Mouse (Mus musculus) telencephalon, adult 2 months (tissue): ENCODE measurements around the gene Cul4a.
A peak's percentile ranks its signal among the peaks of the same experiment; 100 is the strongest.
"Not testable (repeated sequence)": the region's sequence is repeated elsewhere in the genome, so short reads cannot be mapped to it uniquely, and the experiment has no call there.

Experiments
- DNase-seq: peaks from one replicate; pipeline ENCODE4 v3.0.0-alpha.2; 2011; ENCODE audit warnings: low read depth, low spot score

The Cul4a gene

DNA sequence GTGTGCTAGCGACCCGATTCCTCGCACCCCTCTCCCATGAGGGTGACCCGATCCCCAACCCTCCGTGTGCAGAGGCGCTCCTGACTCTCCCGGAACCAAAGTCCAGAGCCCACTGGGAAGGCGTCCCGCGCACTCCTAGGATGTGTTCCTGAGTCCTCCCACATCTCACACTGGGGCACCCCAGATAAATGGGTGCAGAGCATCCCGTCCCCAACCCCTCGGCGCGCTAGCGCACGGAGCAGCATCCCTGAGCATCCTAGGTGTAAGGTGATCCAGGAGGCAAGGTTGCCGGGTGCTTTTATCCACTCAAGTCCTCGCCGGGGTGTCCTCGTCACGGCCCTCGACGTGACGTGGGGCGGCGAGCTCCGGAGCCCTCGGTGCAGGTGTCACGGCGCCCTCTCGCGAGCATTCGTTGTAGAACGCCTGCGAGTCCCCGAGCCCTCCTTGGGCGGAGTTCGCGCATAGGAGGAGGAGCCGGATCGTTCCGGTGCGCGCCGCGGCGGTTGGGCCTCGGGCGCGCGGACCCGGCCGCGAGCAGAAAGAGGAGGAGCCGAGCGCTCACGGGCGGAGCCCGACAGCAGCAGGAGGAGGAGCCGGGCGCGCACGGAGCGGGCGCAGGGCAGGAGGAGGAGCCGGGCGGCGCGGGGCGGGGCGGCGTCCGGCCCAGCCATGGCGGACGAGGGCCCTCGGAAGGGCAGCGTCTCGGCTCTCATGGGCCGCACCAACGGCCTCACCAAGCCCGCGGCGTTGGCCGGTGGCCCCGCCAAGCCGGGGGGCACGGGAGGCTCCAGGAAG is at the start of gene Cul4a, which contains the start of gene Pcid2:
Cul4a (plus strand) TSS at position 535 of the 795 bp plus-strand sequence.
Pcid2 (minus strand) TSS at position 373 of the 795 bp plus-strand sequence.
- peak; percentile 95 for DNase-seq

DNA sequence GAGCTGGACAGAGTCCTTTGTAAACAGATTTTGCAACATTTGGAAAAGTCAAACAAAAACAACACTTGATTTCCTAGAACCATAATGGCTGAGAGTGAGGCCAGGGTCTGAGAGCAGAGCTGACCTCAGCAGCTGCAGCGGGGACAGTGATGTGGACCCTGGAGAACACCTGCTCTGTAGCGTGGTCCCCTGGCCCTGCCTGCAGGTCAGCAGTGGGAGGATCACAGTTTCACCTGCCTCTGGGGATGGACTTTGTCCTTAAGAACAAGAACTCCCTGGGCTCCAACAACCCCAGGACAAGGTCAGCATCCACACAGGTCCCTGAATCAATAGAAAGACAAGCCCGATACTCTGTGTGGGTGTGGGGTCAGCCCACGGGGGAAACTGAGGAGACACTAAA is 48.1 kb upstream of the Cul4a start:
- DNase-seq, result no peak

DNA sequence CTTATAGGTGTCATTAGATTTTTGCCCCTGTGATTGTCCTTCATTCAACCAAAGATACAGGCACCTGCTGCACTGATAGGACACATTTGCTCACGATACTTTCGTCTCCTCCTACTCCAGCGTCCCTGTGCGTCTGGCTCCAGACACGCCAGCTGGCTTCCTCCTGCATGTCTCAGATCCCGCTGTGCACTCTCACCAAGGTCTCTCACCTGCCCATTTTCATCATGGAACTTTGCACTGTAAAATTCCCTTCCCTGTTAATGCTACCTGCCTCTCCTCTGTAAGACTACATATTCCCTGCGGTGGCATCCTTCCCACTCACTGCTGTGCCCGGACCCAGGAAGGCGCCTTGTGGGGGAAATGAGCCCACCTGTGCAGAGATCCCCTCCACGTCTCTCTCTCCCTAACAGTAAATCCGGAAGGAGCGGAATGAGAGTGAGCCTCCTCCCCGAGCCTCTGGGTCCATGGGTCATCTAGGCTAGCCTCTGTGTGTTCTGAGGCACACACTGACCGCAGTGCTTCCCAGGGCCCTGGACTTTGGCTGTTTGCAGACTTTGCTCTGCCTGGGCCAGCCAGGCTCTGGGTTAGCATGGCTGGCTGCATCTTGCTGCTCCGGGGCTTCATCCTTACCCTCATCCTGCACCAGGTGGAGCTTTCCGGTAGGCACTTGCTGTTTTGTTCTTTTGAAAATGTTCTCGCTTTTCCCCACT is 44.8 kb upstream of the Cul4a start, which contains the start of gene Proz:
Proz (plus strand) TSS at position 474 of the 710 bp plus-strand sequence.
- DNase-seq, result no peak

DNA sequence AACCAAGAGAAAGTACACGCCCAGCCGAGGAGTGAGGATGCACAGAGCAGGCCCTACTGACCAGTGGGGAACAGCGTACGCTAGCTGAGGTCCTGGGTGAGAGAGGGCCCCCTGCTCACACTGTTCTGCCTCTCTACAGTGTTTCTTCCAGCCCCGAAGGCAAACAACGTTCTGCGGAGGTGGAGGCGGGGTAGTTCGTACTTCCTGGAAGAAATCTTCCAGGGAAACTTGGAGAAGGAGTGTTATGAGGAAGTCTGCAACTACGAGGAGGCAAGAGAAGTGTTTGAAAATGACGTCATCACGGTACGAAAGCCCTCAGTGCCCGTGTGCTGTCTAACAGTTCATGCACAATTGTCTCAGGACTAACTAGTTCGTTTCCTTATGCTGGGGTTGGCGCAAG is 42.3 kb upstream of the Cul4a start:
- no peak for DNase-seq

DNA sequence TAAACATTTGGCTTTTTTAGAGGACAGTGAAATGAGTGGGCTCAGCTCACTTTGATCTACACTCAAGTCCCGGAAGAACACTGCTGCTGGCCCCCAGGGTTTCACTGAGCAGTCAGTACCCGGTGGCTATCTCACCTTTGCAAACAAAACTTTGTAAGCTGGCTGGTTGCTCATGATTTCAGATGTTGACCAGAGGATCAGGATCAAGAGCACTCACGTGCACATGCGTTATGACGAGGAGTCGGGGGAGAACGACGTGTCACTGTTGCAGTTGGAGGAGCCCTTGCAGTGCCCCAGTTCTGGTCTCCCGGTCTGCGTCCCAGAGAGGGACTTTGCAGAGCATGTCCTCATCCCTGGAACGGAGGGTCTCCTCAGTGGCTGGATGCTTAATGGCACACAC is 32.2 kb upstream of the Cul4a start:
- no peak for DNase-seq

DNA sequence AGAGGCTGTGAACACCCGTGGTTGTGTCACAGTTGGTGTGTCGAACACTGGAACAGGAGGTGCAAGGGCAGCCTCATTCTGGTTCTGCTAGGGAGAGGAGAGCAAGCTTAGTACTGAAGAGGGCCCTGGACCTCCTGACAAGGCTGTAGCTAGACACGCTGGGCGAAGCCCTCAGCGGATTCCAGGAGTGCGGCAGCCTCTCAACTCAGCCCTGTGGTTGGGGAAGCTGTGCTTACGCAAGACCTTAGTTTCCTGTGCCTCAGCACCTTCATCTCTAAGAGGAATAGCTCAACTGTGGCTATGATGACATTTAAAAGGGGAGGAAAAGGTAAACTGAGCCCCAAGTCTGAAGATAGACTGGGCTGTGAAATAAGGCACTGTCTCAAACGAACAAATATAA is 30.4 kb upstream of the Cul4a start:
- DNase-seq, result no peak

DNA sequence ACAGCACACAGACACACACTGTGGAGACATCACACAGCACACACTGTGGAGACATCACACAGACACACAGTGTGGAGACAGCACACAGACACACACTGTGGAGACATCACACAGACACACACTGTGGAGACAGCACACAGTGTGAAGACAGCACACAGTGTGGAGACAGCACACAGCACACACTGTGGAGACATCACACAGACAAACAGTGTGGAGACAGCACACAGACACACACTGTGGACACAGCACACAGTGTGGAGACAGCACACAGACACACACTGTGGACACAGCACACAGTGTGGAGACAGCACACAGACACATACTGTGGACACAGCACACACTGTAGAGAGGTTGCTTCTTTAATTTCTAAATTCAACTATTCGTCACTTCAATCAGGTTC is 29.8 kb upstream of the Cul4a start:
- not testable (repeated sequence) for DNase-seq

DNA sequence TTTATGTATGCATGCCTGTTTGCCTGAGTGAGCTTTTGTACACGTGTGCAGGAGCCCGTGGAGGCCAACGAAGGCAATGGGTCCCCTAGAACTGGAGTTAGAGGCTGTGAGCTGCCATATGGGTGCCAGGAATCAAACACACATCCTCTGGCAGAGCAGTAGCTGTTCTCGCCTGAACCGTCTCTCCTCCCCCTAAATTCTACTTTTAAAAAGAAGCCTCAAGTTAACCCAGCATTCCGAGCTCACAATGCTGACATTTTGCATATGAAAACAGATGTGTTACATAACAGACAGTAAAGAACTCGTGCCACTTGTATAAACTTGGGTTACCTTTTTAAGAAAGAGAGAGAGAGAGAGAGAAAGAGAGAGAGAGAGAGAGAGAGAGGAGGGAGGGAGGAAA is 27.9 kb upstream of the Cul4a start:
- peak; percentile 52 for DNase-seq

DNA sequence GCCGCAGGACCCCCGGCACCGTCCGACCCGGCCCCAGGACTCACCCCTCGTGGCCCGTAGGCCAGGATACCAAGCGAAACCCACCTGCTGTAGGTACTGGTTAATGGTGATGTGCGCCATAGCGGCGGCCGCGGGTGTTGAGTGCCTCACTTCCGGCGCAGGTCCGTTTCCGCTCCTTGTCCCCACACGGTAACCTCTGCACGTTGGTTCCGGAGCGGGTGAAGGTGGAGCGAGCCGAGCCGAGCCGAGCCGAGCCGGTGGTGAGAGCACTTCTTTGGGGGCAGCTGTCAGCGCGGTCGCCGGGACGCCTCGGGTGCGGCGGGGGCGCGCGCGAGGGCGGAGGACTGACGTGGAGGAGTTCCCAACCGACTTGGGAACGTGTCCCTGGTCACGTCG is 732 bp upstream of the Cul4a start:
- DNase-seq, result peak; percentile 86

DNA sequence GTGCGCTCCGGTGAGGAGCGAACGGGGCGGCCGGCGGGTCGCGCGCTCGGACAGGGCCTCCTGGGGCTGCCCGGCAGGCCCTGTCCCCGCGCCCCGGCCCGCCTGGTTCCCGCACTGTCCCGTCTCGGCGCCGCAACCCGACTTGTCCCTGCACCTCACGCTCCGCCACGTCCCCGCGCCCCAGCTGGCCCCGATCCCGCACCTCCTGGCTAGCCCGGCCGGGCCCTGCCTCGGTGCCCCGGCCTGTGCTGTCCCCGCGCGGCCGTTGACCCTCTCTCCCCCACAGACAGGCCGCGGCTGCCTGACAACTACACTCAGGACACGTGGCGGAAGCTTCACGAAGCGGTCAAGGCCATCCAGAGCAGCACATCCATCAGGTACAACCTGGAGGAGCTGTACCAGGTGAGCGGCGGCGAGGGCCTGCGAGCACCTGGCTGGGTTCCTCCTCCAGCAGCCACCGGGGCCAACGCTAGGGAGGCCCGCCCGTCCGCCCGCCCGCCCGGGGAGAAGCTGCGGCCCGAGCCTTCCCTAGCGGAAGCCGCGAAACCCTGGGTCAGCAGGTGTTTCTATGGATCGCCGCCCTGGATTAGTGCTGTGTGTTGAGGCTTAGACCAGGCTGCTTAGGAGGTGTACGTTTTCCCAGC is 609 bp downstream of the Cul4a start:
- DNase-seq, result no peak

DNA sequence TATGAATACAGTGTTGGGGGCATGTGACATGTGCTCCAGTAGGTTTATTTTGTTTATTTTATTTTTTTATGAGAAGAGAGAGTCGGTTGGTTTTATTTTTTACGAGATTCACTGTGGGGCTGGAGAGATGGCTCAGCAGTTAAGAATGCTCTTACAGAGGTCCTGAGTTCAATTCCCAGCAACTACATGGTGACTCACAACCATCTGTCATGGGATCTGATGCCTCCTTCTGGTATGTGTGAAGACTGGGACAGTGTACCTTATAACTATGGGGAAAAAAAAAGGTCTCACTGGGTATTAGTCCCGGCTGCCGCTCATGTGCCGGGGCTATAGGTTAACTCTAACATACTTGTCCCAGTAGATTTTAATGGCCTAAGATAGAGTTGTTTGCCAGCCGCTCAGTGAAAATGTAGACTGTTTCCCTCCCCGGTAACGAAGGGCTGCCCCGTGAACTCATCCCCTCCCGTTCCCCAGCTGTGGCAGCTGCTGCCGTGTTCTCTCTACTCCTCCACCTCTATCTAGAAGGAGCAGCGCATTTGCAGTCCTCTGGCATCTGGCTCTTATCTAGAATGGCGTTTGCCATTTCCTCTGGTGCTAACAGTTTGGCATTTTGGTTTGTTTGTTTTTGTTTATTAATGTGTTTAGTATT is 2.7 kb downstream of the Cul4a start:
- no peak for DNase-seq

DNA sequence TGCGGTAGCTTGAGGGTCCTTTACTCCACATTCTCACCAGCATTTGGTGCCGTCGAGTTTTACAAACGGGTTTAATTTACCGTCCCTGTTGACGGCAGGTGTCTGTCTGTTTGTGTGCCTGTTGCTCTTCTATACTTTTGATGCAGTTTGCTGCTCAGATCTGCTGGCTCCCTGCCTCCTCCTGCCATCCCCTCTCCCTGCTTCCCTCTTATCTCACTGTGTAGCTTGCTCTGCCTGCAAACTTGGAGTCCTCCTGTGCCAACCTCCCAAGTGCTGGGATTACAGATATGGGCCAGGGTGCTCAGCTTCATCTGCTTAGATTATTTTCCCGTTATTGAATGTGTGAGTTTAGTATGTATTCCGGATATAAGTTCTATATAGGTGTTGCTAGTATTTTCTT is 3.5 kb downstream of the Cul4a start:
- no peak for DNase-seq

DNA sequence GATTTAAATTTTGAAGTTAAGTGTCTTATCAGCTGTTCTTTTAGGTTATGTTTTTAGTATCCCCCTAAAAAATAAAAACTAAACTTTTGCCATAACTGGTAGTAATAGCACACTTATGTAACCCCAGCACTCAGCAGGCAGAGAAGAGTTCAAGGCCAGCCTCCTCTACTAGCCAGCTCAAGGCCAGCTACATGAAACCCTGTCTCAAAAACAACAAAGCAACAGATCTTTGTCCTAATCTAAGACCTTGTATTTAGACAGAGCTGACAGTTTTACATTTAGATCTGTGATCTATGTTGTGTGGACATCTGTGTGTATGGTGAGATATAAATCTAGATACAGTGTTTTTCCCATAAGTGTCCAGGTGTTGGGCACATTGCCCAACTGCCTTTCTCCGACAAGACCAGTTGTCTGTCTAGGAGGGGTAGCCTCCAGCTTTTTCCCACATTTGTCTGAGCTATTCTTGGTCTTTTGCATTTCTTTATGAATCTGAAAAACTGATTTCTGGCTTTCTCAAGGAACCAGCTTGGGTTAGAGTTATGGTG is 4.1 kb downstream of the Cul4a start:
- no peak for DNase-seq

DNA sequence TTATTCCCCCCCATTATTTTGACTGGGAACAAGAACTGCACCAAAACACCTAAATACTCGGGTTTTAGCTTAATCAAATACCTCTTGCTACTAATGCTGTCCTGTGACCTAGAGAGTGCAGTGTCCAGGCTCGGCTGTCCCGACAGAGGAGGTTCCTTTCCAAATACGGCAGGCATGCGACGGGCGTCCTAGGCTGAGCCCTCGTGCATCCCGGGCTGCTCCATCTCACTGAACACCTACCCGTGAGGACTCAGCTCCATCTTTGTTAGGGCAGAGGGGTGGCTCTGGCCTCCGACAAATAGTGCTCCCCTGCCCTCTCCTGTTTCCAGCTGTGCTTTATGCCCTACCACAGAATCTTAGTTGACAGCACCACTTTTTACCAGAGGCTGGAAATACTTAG is 6.5 kb downstream of the Cul4a start:
- DNase-seq, result no peak

DNA sequence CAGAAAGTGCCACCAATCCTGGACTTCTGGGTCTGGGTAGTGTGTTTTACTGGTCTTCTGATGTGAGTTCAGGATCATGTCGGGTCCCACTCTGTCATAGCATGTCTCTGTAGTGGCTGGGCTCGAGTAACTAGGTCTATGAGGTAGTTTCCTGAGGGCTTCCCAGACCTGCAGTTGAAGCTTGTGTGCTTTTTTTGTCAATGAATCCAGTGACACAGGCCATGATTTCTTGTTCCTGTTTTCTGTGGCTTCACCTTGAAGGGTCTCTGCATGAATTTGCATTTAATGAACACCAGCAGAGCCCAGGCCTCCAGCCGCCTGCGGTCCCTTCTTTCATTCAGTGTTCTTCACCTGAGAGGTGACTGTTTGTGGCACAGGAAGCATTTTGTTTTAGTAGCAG is 7.8 kb downstream of the Cul4a start:
- DNase-seq, result no peak

DNA sequence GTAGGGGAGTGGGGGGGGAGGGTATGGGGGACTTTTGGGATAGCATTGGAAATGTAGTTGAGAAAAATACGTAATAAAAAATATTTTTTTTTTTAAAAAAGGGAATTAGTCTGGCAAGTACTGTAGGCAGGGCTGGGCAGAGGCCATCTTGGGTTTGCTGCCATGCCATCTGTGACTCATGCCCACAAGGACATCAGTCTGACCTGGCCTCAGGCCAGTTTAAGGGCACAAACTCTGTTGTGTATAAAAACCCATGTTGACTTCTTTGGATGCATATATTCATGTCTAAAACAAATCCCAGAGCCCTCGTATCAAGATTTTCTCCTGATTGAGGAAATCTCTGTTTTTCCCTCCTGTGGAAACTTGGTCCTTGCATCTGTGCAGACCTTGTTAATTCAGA is 11.7 kb downstream of the Cul4a start:
- no peak for DNase-seq

DNA sequence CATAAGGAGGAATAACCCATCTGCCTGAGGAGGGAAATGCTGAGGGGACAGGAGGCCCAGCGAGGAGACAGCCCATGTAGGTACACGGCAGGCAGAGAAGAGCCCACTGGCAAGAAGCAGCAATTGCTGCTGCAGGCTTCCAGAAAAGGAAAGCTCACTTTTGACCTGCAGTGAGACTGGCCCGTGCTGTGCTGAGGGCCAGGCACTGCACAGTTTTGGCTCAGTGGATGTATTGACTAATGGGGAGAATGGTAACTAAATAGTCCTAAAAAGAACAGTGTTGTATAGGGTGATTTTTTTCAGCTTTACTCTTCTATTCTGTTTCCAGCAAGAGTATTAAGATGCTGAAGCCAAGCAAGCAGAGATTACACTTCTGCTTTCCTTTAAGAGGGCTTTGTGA is 13.1 kb downstream of the Cul4a start:
- DNase-seq, result no peak

DNA sequence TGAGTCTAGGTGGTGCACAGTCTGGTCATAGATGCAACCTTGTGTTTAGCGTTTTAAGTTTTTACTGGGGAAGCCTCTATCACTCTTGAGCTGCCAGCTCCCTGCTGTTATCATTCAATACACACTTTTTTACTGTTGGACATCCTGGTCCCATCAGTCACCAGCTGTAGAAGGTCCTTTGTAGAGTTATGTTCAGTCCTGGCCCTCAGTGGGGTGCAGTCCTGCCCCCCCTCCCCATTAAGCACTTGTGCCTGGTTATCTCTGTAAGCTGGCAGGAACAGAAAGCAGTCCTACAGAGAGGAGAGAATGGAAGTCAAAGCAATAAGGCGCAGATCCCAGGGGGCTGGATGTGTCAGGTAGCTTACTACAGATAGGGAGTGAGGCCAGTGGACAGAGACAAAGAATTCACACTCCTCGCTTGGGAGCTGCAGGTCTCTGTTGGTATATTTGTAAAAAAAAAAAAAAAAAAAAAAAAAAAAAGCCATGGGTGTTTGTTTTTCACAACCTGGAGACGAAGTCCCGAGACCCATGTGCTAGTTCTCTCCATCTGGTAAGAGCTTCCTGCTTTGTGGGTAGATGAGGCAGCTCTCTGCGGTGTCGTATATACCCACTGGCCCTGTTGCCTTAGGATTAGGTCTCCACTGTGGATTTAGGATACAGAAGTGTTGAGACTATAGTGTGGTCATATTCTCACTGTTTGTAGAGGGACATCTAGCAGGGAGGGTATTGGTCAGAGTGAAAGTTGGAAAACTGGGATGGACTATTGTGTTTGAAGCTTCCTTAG is 15.7 kb downstream of the Cul4a start:
- DNase-seq, result no peak

DNA sequence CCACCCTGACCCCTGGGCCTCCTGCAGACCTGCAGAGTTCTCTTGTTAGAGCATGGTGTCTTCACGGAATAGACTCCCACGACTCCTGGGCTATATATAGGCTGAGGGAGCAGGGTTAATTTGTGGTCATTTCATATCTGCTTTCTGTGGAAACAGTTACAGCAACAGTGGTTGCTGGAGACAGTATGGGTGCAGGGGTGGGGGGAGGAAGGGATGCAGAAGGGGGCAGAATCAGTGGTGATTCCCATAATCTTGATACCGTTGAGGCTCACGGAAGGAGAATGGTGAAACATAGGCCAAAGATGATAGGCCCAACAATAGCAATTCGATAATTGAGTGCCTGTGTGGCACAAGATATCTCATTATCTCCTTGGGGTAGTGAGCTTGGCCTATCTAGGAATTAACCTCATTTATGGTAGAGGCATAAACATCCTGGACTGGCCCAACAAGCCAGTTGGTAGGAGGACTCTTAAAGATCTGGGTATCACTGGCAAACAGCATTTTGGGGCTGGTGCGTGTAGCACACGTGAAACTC is 17.5 kb downstream of the Cul4a start:
- no peak for DNase-seq

DNA sequence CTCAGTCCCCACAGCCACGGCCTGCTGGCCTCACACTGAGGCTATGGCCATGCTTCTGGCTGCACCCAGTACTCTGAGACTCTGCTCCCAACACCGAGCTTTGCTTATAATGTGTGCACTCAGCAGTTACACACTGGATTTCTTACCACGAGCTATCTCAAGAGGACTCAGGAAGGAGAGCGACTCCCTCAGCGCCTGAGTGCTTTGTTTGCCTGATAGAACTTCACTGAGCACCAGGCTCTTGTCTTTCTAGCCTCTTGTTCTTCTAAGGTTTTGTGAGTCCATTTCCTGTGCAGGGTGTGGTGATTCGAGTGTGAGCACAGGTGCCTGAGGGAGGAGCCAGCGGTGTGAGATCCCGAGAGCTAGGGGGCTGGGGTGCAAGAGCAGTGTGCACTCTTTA is 19.5 kb downstream of the Cul4a start:
- no peak for DNase-seq

DNA sequence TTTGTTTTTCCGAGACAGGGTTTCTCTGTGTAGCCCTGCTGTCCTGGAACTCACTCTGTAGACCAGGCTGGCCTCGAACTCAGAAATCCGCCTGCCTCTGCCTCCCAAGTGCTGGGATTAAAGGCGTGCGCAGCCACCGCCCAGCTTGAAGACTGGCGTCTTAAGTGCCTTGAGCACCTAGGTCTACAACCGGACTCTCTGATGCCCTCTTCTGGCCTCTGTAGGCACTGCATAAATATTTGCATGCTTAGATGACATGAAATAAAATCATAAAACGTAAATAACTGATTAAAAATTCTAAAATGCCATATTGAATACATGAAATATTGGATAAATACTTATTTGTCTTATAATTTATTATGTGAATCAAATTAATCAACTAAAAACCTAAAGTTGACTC is 26.8 kb downstream of the Cul4a start:
- not testable (repeated sequence) for DNase-seq
